Mouse (Mus musculus): Measurements from ENCODE around the gene Furin. TPM values are rescaled to one million over a fixed set of nuclear protein-coding genes. Genes with fewer than 3 reads are reported as not detected.

The Furin gene
- polyA plus RNA-seq, 1 experiment, result 72.7 TPM

DNA sequence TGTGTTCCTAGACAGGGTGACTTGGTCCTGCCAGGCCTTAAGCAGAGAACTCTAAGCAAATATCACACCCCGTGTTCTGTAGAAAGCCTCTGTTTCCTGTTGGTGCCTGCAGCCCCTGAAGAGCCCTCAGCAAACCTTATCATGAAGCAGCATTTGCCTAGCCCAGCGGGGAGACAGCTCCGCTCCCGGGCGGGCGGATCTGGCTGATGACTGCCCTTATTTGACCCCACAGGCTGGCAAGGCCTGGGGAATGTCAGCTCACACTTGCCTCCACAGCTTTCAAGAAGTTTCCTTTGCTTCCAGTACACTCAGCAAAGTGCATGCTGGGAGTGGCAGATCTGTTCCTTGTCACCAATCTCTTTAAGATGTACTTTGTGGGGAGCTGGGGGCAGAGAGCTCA lies 40.3 kb upstream of the Furin start:
- Histone ChIP-seq H3K27me3 (replicated peaks) (no peaks in the 10 kb centered on the region), H3K9me3 (no peaks in the 10 kb centered on the region), H3K4me3 (replicated peaks) (peak overlapping the region; percentile 91), H3K4me1 (peaks cover 97% of the 10 kb centered on the region), H3K36me3 (replicated peaks; ENCODE audit: low read length) (peaks cover 3% of the 10 kb centered on the region)
- TF ChIP-seq GATA1 (IDR thresholded peaks at IDR 0.05; ENCODE audit: borderline replicate concordance, low read length) (peak; percentile 52; the same call in 2 of the 3 replicates), FLI1 (IDR thresholded peaks at IDR 0.05; ENCODE audit: low read length) (no peak)

DNA sequence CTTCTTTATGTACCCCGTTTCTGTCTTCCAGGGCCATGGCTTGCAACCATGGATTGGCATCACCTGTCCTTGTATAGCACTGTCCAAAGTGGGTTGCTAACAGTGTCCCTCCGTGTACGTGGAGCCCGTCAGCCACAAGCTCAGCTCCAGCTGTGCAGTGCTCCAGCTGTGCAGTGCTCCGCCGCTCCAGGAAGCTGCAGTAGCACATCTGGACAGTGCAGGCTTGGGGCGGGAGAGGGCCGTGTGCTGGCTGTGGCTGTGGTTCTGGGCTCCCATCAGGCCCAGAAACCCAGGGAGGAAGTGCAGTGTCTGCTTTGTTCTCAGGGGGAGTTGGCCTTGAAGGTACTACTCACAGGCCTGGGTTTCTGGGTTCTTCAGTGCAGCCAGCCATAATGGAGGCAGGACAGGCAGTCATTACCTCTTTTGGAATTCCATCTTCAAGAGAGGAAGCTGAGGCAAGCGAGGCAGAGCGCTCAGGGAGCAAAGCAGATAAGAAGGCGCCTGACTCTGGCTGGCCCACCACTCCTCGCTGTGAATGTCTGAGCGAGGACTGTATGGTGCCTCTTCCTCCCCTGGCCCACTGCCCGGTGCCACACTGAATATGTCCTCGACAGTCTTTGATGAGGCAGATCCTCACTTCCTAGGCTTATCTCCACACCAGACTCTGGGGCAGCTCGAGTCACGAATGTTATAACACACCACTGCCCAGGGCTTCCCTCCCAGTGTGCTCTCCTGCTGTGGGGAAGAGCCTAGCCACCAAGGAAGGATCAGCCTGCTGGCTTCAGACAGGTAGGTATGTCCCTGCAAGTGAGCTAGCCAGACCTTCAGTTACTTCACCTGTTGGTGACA lies 39.4 kb upstream of the Furin start:
- Histone ChIP-seq H3K4me3 (replicated peaks) (peak overlapping the region; percentile 91), H3K36me3 (replicated peaks; ENCODE audit: low read length) (peaks cover 3% of the 10 kb centered on the region), H3K27me3 (replicated peaks) (no peaks in the 10 kb centered on the region), H3K4me1 (peaks cover 95% of the 10 kb centered on the region), H3K9me3 (no peaks in the 10 kb centered on the region)
- TF ChIP-seq FLI1 (IDR thresholded peaks at IDR 0.05; ENCODE audit: low read length) (no peak), GATA1 (IDR thresholded peaks at IDR 0.05; ENCODE audit: borderline replicate concordance, low read length) (no peak)

DNA sequence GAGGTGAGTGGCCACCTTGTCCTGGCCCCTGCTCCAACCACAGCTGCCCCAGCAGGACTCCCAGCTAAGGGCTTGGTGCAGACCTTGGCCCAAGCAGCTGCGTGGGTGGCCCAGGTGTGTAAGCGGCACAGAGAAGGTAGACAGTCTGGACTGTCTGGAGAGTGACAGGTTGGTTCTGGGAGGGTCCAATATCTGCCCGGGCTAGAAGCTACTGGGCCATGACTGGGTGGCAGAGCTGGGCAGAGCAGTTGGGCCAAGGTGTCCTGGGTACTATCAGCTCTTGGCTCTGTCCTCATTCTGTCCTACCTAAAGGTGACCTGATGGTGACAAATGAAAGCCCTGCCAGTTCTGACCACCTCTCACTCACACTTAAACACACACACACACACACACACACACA lies 37.9 kb upstream of the Furin start:
- H3K9me3 ChIP-seq, result no peaks in the 10 kb centered on the region
- H3K27me3 ChIP-seq (replicated peaks), result no peaks in the 10 kb centered on the region
- TF ChIP-seq GATA1 (IDR thresholded peaks at IDR 0.05; ENCODE audit: borderline replicate concordance, low read length) (no peak), FLI1 (IDR thresholded peaks at IDR 0.05; ENCODE audit: low read length) (no peak)
- peak overlapping the region; percentile 91 for H3K4me3 ChIP-seq (replicated peaks)
- peaks cover 3% of the 10 kb centered on the region for H3K36me3 ChIP-seq (replicated peaks; ENCODE audit: low read length)
- peaks cover 94% of the 10 kb centered on the region for H3K4me1 ChIP-seq

DNA sequence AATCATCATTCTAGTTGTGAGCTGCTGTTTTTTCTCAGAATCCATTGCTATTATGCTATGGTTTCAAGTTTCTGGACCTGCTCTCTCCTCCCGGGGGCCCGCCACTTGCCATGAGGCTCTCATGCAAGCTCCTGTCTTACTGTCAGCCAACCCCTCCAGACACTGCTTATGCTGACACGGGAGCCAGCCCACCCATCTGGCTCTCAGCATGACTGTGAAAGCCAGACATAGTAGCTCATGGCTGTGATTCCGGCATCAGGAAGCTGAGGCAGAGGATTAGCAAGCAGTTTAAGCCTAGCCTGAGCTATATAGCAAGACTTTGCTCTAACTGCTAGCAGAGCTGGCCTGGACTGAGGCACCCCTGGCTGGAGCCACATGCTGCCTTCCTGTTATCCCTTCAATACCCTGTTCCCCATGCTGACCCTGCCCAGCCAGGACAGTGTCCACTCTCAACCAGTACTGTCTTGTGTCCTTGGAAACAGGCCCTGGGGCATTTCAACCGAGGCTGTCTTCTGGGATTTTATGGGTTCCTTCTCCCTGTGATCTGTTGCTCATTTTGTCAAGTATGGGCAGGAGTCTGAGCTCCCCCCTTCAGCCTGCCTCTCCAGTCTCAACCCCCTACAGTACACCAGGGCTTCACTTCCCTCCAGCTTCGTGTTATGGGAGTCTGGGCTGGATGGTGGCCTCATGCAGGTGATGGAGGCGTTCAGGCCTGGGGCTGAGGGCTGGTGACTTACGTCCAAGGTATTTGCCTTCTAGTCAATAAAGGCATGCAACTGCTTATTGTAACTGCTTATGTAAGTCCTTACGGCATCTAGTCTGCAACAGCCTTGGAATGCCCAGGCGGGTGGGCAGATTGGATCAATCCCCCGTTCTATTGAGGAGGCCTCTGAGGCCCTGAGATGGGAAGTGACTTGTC lies 37.0 kb upstream of the Furin start:
- Histone ChIP-seq H3K4me1 (peaks cover 97% of the 10 kb centered on the region), H3K36me3 (replicated peaks; ENCODE audit: low read length) (peaks cover 3% of the 10 kb centered on the region), H3K9me3 (no peaks in the 10 kb centered on the region), H3K4me3 (replicated peaks) (peak overlapping the region; percentile 91), H3K27me3 (replicated peaks) (no peaks in the 10 kb centered on the region)
- no peak for TF ChIP-seq FLI1 (IDR thresholded peaks at IDR 0.05; ENCODE audit: low read length)
- TF ChIP-seq GATA1 (IDR thresholded peaks at IDR 0.05; ENCODE audit: borderline replicate concordance, low read length), result no peak

DNA sequence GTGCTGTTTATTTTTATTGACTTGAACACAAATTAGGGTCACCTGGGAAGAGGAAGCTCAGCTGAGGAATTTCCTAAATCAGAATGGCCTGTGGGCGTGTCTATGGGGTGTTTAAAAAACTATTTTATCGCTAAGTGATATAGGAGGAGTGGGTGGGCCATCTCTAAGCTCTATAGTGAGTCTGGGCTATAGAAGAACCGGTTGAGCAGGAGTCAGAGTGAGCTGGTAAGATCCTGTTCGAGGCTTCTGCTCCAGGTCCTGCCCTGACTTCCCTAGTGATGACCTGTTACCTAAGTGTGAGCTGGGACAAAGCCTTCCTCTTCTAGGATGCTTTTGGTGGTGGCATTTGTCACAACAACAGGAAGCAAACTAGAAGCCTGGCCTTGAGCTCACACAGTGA lies 35.4 kb upstream of the Furin start:
- Histone ChIP-seq H3K27me3 (replicated peaks) (no peaks in the 10 kb centered on the region), H3K9me3 (no peaks in the 10 kb centered on the region), H3K4me1 (peaks cover 97% of the 10 kb centered on the region), H3K36me3 (replicated peaks; ENCODE audit: low read length) (peaks cover 3% of the 10 kb centered on the region), H3K4me3 (replicated peaks) (no peak overlapping the region)
- TF ChIP-seq FLI1 (IDR thresholded peaks at IDR 0.05; ENCODE audit: low read length), result no peak
- TF ChIP-seq GATA1 (IDR thresholded peaks at IDR 0.05; ENCODE audit: borderline replicate concordance, low read length), result no peak

DNA sequence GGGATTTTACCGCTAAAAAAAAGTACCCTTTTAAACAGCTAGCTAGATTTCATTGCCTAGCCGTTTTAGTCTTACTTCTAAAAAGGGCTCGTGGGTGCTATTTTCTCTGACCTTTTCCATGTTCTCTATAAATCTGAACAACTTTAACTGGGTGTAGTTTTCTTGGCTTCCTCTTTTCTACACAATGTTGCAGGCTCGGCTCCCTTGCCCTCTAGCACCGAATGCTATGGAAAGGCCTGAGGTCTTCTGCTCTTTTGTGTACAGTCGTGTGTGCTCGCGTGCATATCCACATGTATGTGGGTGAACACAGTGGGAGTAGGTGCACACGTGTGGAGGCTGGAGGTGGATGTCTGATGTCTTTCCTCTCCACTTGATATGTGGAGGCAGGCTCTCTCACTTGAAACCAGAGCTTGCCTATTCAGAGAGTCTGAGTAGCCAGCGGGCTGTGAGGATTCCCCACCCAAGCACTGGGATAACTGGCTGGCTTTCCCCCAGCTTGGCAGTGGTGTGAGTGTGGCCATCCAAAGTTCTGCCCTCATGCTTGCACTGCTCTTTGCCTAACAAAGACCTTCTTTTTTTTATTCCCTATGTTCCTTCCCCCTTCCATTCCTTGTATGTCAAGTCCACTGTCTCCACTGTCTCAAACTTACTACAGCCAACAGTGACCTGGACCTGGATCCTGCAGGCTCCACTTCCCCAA lies 34.7 kb upstream of the Furin start:
- H3K4me1 ChIP-seq, result peaks cover 97% of the 10 kb centered on the region
- no peak overlapping the region for H3K4me3 ChIP-seq (replicated peaks)
- no peaks in the 10 kb centered on the region for H3K27me3 ChIP-seq (replicated peaks)
- H3K36me3 ChIP-seq (replicated peaks; ENCODE audit: low read length), result peaks cover 3% of the 10 kb centered on the region
- TF ChIP-seq FLI1 (IDR thresholded peaks at IDR 0.05; ENCODE audit: low read length) (no peak), GATA1 (IDR thresholded peaks at IDR 0.05; ENCODE audit: borderline replicate concordance, low read length) (no peak)
- H3K9me3 ChIP-seq, result no peaks in the 10 kb centered on the region

DNA sequence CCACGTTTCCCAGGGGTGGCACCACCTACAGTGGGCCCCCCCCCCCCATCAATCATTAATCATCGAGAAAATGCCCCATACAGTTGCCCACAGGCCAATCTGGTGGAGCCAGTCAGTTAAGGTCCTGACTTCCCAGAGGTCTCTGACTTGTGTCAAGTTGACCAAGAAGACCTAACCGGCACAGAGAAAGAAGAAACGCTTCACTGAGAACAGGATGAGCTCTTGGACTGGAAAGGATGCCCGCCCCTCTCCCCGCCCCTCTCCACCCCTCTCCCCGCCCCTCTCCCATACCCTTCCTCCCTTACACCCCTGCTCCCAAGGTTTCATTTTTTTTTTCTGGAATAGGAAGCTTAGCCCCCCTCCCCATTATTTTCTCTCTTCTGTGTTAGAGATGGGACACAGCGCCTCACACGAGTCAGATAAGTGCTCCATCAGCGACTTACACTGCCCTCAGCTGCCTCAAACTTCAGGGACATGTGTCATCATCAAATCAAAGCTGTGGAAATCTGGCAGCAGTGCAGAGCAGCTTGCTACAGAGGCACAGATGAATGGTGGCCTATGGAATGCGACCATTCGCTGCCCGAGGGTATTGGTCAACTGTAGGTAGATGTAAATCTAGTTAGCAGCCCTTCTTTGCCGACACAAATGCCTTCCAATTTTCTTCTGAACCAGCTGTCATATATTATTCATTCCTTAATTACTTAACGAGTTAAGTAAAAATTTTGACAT lies 34.0 kb upstream of the Furin start:
- Histone ChIP-seq H3K36me3 (replicated peaks; ENCODE audit: low read length) (peaks cover 3% of the 10 kb centered on the region), H3K4me1 (peaks cover 97% of the 10 kb centered on the region), H3K9me3 (no peaks in the 10 kb centered on the region), H3K27me3 (replicated peaks) (no peaks in the 10 kb centered on the region), H3K4me3 (replicated peaks) (no peak overlapping the region)
- TF ChIP-seq GATA1 (IDR thresholded peaks at IDR 0.05; ENCODE audit: borderline replicate concordance, low read length) (no peak), FLI1 (IDR thresholded peaks at IDR 0.05; ENCODE audit: low read length) (no peak)

DNA sequence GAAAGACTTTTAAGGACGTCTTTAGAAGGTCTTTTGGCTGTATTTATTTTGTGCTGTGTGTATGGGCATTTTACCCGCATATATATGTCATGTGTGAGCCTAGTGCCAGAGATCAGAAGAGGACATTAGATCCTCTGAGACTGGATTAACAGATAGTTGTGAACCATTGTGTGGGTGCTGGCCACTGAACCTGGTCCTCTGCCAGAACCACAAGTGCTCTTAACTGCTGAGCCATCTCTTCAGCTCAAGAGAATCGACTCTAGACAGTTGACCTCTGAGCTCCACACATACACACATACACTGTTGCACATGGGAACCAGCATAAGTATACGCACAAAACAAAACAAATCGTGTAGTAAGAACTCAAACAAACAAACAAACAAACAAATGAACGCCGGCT lies 31.3 kb upstream of the Furin start:
- TF ChIP-seq GATA1 (IDR thresholded peaks at IDR 0.05; ENCODE audit: borderline replicate concordance, low read length) (no peak), FLI1 (IDR thresholded peaks at IDR 0.05; ENCODE audit: low read length) (no peak)
- H3K27me3 ChIP-seq (replicated peaks), result no peaks in the 10 kb centered on the region
- peaks cover 94% of the 10 kb centered on the region for H3K4me1 ChIP-seq
- no peaks in the 10 kb centered on the region for H3K36me3 ChIP-seq (replicated peaks; ENCODE audit: low read length)
- no peak overlapping the region for H3K4me3 ChIP-seq (replicated peaks)
- H3K9me3 ChIP-seq, result no peaks in the 10 kb centered on the region

DNA sequence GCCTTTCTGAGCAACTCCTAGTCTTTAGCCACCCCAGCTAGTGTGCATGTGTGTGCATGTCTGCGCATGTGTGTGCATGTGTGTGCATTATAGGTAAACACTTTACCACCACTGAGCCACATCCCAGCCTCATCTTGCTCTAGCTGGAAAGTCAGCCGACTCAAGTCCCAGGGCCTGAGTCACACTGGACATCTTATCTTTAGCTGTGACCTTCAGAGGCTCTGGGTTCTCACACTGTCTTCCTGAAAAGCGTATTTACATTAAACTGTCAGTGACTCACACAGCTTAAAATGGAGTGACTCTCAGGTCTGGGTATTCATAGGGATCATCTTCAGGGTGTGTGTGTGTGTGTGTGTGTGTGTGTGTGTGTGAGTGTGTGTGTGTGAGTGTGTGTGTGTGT lies 30.4 kb upstream of the Furin start:
- Histone ChIP-seq H3K4me3 (replicated peaks) (peak overlapping the region; percentile 59), H3K4me1 (peaks cover 85% of the 10 kb centered on the region), H3K36me3 (replicated peaks; ENCODE audit: low read length) (no peaks in the 10 kb centered on the region), H3K27me3 (replicated peaks) (peaks cover under 1% of the 10 kb centered on the region), H3K9me3 (no peaks in the 10 kb centered on the region)
- TF ChIP-seq FLI1 (IDR thresholded peaks at IDR 0.05; ENCODE audit: low read length), result no peak
- no peak for TF ChIP-seq GATA1 (IDR thresholded peaks at IDR 0.05; ENCODE audit: borderline replicate concordance, low read length)

All from megakaryocyte, embryonic 14.5 days (primary cell).